8 mouse cellular contexts compared by ENCODE assay signal in genomic region chr13:21717397-21718357, GRCm38 (mm10). TPM values are rescaled to one million over a fixed set of nuclear protein-coding genes. Genes with fewer than 3 reads are reported as not detected.
DNase-seq lines count a peak whose midpoint lies in the region; ATAC-seq lines count a peak whose summit lies in the region.
"Not testable (repeated sequence)": the region's sequence is repeated elsewhere in the genome, so short reads cannot be mapped to it uniquely, and the experiment has no call there.

Gene Hist1h3h (plus strand): TSS chr13:21717659.

- not testable (repeated sequence) for H3K36me3 ChIP-seq in intestine, embryonic 15.5 days

- peak within 1 kb of the TSS; percentile 54 for H3K9ac ChIP-seq in intestine, embryonic 15.5 days

- peak; percentile 52 for ATAC-seq in intestine, embryonic 15.5 days
- peak; percentile 35 for ATAC-seq in megakaryocyte-erythroid progenitor cell, adult 5-6 weeks (replicated peaks; ENCODE audit: low FRiP score, low TSS enrichment, poor library complexity, severe bottlenecking)

- DNase-seq in adrenal gland, adult 2 months: peak; percentile 87
- DNase-seq in embryo, embryonic 11 days: peak; percentile 93
- peak; percentile 37 to 41 for DNase-seq in gastrocnemius, postnatal 36 days
- DNase-seq in left cerebral cortex, postnatal 14 days (ENCODE audit: low spot score in 2 of 2): peak; percentile 85 to 91
- DNase-seq in right cerebral cortex, postnatal 25 days: peak; percentile 87
- DNase-seq in yolk sac, embryonic 10.5 days (ENCODE audit: low spot score): peak; percentile 95

- intact Hi-C loops in gastrocnemius, postnatal 36 days (cut with DNase I): loop anchor here (10.0 kb wide), 4 partner anchors 67 to 1867 kb away; partner anchors contain the start of genes Abt1, Hist1h1b, Hist1h2an and Hist1h2bp
- intact Hi-C loops in left cerebral cortex, postnatal 14 days (cut with DNase I): loop anchor here (10.0 kb wide), 3 partner anchors 453 to 1817 kb away; partner anchors contain the start of genes Hist1h2af, Hist1h3g and Hist1h4h

- peaks cover 16% of the 10 kb centered on the region for H3K4me1 ChIP-seq in intestine, embryonic 15.5 days (replicated peaks)

- peak within 1 kb of the TSS; percentile 93 for H3K27ac ChIP-seq in intestine, embryonic 15.5 days

- WGBS in intestine, embryonic 15.5 days: under 1% methylated on average over 33 of the region's 56 CpGs

- H3K4me2 ChIP-seq in intestine, embryonic 15.5 days (replicated peaks): peak within 1 kb of the TSS; percentile 74

- not testable (repeated sequence) for H3K27me3 ChIP-seq in intestine, embryonic 15.5 days (replicated peaks)

- peak within 1 kb of the TSS; percentile 39 for H3K4me3 ChIP-seq in intestine, embryonic 15.5 days (replicated peaks)

- not testable (repeated sequence) for H3K9me3 ChIP-seq in intestine, embryonic 15.5 days

RNA-seq across cellular contexts. Expression of gene Hist1h3h, which starts in this region (rescaled TPM):
- total RNA-seq in adrenal gland, adult 2 months (2021): 10 to 100 TPM; 16.3 to 42.1 TPM
- 5.5 and 8.7 TPM in 2 replicates for polyA plus RNA-seq in adrenal gland, adult 2 months (2012; rRNA removed)
- 10 to 100 TPM; 12.6 to 15.0 TPM for total RNA-seq in gastrocnemius, postnatal 36 days (2021)
- 5.4 and 13.1 TPM in 2 replicates for polyA plus RNA-seq in intestine, embryonic 15.5 days (2015; fragmentation: Nextera tagmentation; extraction: Ambion mirVana)
- total RNA-seq in left cerebral cortex, postnatal 14 days (2021): 10 to 100 TPM; 46.6 to 56.8 TPM
- 21.9 TPM in 1 of 2 replicates, not detected in the other for total RNA-seq in megakaryocyte-erythroid progenitor cell, adult 5-6 weeks (2014; fragmentation: Nextera tagmentation)
- total RNA-seq in megakaryocyte-erythroid progenitor cell, adult 5-6 weeks (2017): 175 and 228 TPM in 2 replicates

Comparison
In these comparisons a context has a peak if more than half of its experiments do, and no peak if none do; other contexts are left out.
1. Peak in every context shown above with its lines: DNase-seq, ATAC-seq, H3K4me3 ChIP-seq and H3K27ac ChIP-seq.
2. DNase-seq: peak in every context shown above with its lines; median percentile 95 in yolk sac, embryonic 10.5 days; 93 in embryo, embryonic 11 days; 88 in left cerebral cortex, postnatal 14 days; 87 in adrenal gland, adult 2 months; 87 in right cerebral cortex, postnatal 25 days; 39 in gastrocnemius, postnatal 36 days.